Mouse (Mus musculus) heart, embryonic 11.5 days (tissue): ENCODE data around the gene Ints2. TPM values are rescaled to one million over a fixed set of nuclear protein-coding genes. Genes with fewer than 3 reads are reported as not detected.

Source experiments
- ATAC-seq: fragments of 200-750 bp; cut with Nextera tagmentation; replicated peaks from 2 replicates; pipeline ENCODE4 v1.8.0; 2017; ENCODE audit warnings: moderate library complexity; ENCODE audit not compliant: insufficient number of reproducible peaks, low FRiP score, low TSS enrichment
- H3K27ac ChIP-seq: fragments of 300-500 bp; sonication (generic); 2 replicates; pipeline ENCODE4 v1.5.1; 2014; ENCODE audit warnings: mild to moderate bottlenecking, low read depth, low read length
- H3K27me3 ChIP-seq: fragments of 300-500 bp; sonication (generic); 2 replicates; pipeline ENCODE4 v1.6.1; 2014; ENCODE audit warnings: mild to moderate bottlenecking, low read length, mixed read lengths; ENCODE audit not compliant: control insufficient read depth, insufficient read depth
- H3K36me3 ChIP-seq: fragments of 300-500 bp; sonication (generic); 2 replicates; pipeline ENCODE4 v1.6.1; 2014; ENCODE audit warnings: mild to moderate bottlenecking, low read length, moderate library complexity, mixed read lengths; ENCODE audit not compliant: control insufficient read depth, insufficient read depth
- H3K4me1 ChIP-seq: fragments of 300-500 bp; sonication (generic); 2 replicates; pipeline ENCODE4 v1.6.1; 2014; ENCODE audit warnings: low read length; ENCODE audit not compliant: control insufficient read depth, insufficient read depth
- H3K4me2 ChIP-seq: fragments of 300-500 bp; sonication (generic); 2 replicates; pipeline ENCODE4 v1.6.1; 2014; ENCODE audit warnings: mild to moderate bottlenecking, moderate library complexity
- H3K4me3 ChIP-seq: fragments of 300-500 bp; sonication (generic); 2 replicates; pipeline ENCODE4 v1.5.1; 2014; ENCODE audit warnings: low read depth, low read length
- H3K9ac ChIP-seq: fragments of 300-500 bp; sonication (generic); 2 replicates; pipeline ENCODE4 v1.6.1; 2014; ENCODE audit warnings: mild to moderate bottlenecking, low read depth, low read length, moderate library complexity
- H3K9me3 ChIP-seq: fragments of 300-500 bp; sonication (generic); replicated peaks from 2 replicates; pipeline ENCODE4 v1.6.1; 2016; ENCODE audit warnings: low read length; ENCODE audit not compliant: control insufficient read depth
- WGBS: fragments of 180-500 bp; shearing (Covaris S2); extraction: QIAGEN DNeasy Blood & Tissue Kit; methylation state at CpG from one replicate; pipeline ENCODE4 v1.1.7; 2014; ENCODE audit not compliant: insufficient replicate concordance; 5-methylcytosine and 5-hydroxymethylcytosine counted together
- polyA plus RNA-seq: library from polyadenylated mRNA; unstranded; fragments of >200 nt; fragmentation: Nextera tagmentation; extraction: Ambion mirVana; gene quantifications from 2 replicates; pipeline ENCODE4 v1.2.1, GENCODE M21; 2014

Ints2 gene
- polyA plus RNA-seq, 1 experiment from 2014 or later: 21.0 TPM

DNA sequence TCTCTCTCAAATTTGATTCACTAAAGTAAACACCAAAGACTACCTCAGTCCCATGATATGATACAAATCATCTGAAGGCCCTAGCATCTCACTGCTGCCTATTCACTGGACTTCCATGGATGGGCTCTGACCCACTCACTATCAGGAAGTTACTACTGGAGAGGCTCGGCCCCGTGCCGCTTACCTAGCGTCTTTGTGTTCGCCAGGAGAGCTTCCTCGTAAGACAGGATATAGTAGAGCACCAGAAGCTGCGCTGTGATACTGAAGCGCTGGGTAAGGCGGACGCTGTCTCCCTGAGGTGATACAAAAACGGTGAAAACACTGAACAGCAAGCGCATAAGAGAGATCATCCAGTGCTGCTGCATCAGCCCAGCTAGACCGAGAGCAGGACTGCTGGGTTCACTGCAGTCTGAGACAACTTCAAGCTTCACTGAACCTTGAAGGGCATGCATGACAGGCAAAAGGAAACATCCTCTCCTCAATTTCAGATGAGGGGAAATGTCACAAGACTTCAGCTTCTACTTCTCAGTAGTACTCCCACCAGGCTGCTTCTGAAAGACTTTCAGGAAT lies 25.5 kb downstream of the Ints2 start:
- Histone ChIP-seq H3K4me3 (no peak overlapping the region), H3K9ac (no peak overlapping the region), H3K27me3 (no peaks in the 10 kb centered on the region), H3K4me2 (no peak overlapping the region), H3K9me3 (no peaks in the 10 kb centered on the region), H3K27ac (no peak overlapping the region), H3K4me1 (no peaks in the 10 kb centered on the region), H3K36me3 (peaks cover 26% of the 10 kb centered on the region)
- WGBS: 93% methylated on average over 13 of the region's 13 CpGs
- ATAC-seq: no peak

GRCm38 (mm10) chr11:86226646-86227180 lies 30.7 kb downstream of the Ints2 start:
- Histone ChIP-seq H3K9me3 (no peaks in the 10 kb centered on the region), H3K4me1 (no peaks in the 10 kb centered on the region), H3K27ac (no peak overlapping the region), H3K4me3 (no peak overlapping the region), H3K9ac (no peak overlapping the region), H3K27me3 (no peaks in the 10 kb centered on the region), H3K36me3 (peaks cover 20% of the 10 kb centered on the region), H3K4me2 (no peak overlapping the region)
- ATAC-seq: no peak
- WGBS: 89% methylated on average over 8 of the region's 8 CpGs

DNA sequence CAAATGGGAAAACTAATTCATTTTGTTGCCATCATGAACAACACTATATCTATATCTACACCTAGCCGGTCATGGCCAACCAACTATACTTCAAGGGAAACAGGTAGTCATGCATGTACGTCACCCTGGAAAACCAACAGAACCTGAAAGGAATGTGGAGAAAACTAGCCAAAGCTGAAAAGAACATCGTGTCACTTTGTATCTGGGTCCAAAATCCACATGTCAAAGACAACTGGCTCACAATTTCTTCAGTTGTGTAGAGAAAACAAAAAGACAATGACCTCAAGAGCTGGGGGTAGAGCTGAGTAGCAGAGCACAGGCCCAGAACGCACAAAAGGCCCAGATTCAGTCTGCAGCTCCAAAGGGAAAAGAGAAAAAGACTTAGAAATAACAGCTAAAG lies 31.6 kb downstream of the Ints2 start:
- H3K9ac ChIP-seq: no peak overlapping the region
- H3K4me1 ChIP-seq: no peaks in the 10 kb centered on the region
- ATAC-seq: no peak
- H3K4me3 ChIP-seq: no peak overlapping the region
- H3K27ac ChIP-seq: no peak overlapping the region
- no peak overlapping the region for H3K4me2 ChIP-seq
- peaks cover 18% of the 10 kb centered on the region for H3K36me3 ChIP-seq
- no peaks in the 10 kb centered on the region for H3K27me3 ChIP-seq
- H3K9me3 ChIP-seq: no peaks in the 10 kb centered on the region
- WGBS: 87% methylated on average over 4 of the region's 4 CpGs

- no peak overlapping the region for H3K4me2 ChIP-seq
- H3K9me3 ChIP-seq: no peaks in the 10 kb centered on the region
- no peak for ATAC-seq
- no peak overlapping the region for H3K4me3 ChIP-seq
- H3K4me1 ChIP-seq: no peaks in the 10 kb centered on the region
- H3K9ac ChIP-seq: no peak overlapping the region
- no peak overlapping the region for H3K27ac ChIP-seq
- H3K36me3 ChIP-seq: peaks cover 20% of the 10 kb centered on the region
- 81% methylated on average over 1 of the region's 1 CpGs for WGBS
- H3K27me3 ChIP-seq: no peaks in the 10 kb centered on the region
Measured at GRCm38 (mm10) chr11:86211803-86212202, 45.6 kb downstream of the Ints2 start.

- Histone ChIP-seq H3K27ac (no peak overlapping the region), H3K9me3 (no peaks in the 10 kb centered on the region), H3K9ac (no peak overlapping the region), H3K4me2 (no peak overlapping the region), H3K36me3 (peaks cover 38% of the 10 kb centered on the region), H3K4me3 (no peak overlapping the region), H3K4me1 (no peaks in the 10 kb centered on the region), H3K27me3 (no peaks in the 10 kb centered on the region)
- ATAC-seq: no peak
- WGBS: 90% methylated on average over 2 of the region's 2 CpGs
Measured at GRCm38 (mm10) chr11:86209123-86209522, 48.3 kb downstream of the Ints2 start.

DNA sequence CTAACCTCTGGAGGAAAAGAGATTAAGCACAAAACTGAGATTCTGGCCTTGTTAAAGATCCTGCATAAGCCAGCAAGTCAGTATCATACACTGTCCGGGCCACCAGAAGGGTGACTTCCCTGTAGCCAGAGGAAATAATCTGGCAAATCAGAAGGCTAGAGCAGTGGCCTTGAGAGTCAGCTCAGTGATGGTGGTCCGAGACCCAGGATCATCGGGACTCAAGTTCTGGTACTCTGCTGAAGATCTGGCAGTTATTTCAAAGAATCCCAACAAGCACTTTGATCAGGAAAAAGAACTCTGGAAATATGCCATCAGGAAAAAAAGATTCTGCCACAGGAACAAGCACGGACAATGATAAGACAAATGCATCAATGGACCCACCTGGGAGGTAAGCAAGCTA lies 51.5 kb downstream of the Ints2 start:
- peaks cover 44% of the 10 kb centered on the region for H3K36me3 ChIP-seq
- H3K4me1 ChIP-seq: peaks cover 6% of the 10 kb centered on the region; the same call in 1 of the 2 replicates
- no peak overlapping the region for H3K27ac ChIP-seq
- 96% methylated on average over 4 of the region's 4 CpGs for WGBS
- H3K9me3 ChIP-seq: no peaks in the 10 kb centered on the region
- no peaks in the 10 kb centered on the region for H3K27me3 ChIP-seq
- ATAC-seq: no peak
- H3K4me3 ChIP-seq: no peak overlapping the region
- no peak overlapping the region for H3K4me2 ChIP-seq
- H3K9ac ChIP-seq: no peak overlapping the region

- Histone ChIP-seq H3K36me3 (peaks cover 44% of the 10 kb centered on the region), H3K4me3 (no peak overlapping the region), H3K27me3 (no peaks in the 10 kb centered on the region), H3K4me2 (no peak overlapping the region), H3K4me1 (peaks cover 7% of the 10 kb centered on the region; the same call in 1 of the 2 replicates), H3K9me3 (no peaks in the 10 kb centered on the region), H3K27ac (no peak overlapping the region), H3K9ac (no peak overlapping the region)
- ATAC-seq: no peak
- WGBS: 94% methylated on average over 5 of the region's 5 CpGs
Measured at GRCm38 (mm10) chr11:86205031-86205430, 52.3 kb downstream of the Ints2 start.

DNA sequence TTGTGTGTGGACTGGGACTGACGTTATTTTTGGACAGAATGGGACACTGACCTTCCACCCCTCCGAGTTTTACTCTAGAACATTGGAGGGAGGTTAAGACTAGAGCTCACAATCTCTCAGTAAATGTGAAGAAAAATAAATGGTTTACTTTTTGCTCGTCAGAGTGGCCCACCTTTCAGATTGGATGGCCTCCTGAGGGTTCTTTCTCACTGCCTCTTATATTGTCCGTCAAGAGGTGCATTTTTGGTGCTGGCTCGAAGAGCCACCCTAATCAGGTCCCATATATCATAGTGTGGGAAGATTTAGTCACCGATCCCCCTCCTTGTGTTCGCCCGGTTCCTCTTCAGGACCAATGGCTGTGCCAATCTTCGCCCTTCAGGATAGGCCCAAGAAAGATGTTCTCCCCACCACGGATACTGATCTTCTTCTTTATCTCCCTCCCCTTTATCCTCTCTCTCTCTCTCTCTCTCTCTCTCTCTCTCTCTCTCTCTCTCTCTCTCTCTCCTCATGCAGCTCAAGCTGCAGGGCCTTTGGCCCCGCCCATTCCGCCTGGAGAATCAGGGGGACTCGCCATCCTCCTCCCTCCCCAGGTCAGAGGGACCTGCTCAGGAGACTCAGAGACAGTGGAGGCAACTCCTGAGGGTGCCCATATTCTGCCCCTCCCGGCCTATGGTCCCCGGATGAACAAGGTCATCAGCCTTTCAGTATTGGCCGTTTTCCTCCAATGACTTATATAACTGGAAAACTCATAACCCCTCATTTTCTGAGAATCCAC lies 55.3 kb downstream of the Ints2 start:
- Histone ChIP-seq H3K4me2 (peak overlapping the region; percentile 80), H3K36me3 (peaks cover 33% of the 10 kb centered on the region), H3K9ac (peak overlapping the region; percentile 90), H3K4me3 (peak overlapping the region; percentile 89), H3K27me3 (no peaks in the 10 kb centered on the region), H3K9me3 (no peaks in the 10 kb centered on the region), H3K4me1 (peaks cover 10% of the 10 kb centered on the region; the same call in 1 of the 2 replicates), H3K27ac (peak overlapping the region; percentile 85)
- WGBS: 45% methylated on average over 16 of the region's 16 CpGs
- ATAC-seq: no peak
